Mouse (Mus musculus): ENCODE measurements at regions not wholly inside any gene's neighbourhood (a gene's known extent, or its start where the extent isn't known, plus 50 kb on each side); places are given as distances from the start of the nearest gene placed in this dataset.

GRCm38 (mm10) chr5:90164434-90164833 is 59.4 kb downstream of the Cox18 start:
- TF ChIP-seq CTCF (IDR thresholded peaks at IDR 0.05; ENCODE audit: insufficient read depth, low read length) (no peak), POLR2A (IDR thresholded peaks at IDR 0.05; ENCODE audit: borderline replicate concordance, extremely low read depth, low read depth, low read length) (no peak)
- no peak for DNase-seq
- no peaks in the 10 kb centered on the region; the same call in 1 of the 2 replicates for H3K4me1 ChIP-seq (ENCODE audit: control insufficient read depth, insufficient read depth, low read length)
- WGBS: 64% methylated on average over 8 of the region's 8 CpGs
- no peak overlapping the region for H3K4me3 ChIP-seq (replicated peaks; ENCODE audit: extremely low read depth, low read depth, low read length)

GRCm38 (mm10) chr5:90163033-90163859 is 60.6 kb downstream of the Cox18 start:
- no peak for DNase-seq
- H3K4me3 ChIP-seq (replicated peaks; ENCODE audit: extremely low read depth, low read depth, low read length): no peak overlapping the region
- WGBS: 53% methylated on average over 18 of the region's 18 CpGs
- no peaks in the 10 kb centered on the region; the same call in 1 of the 2 replicates for H3K4me1 ChIP-seq (ENCODE audit: control insufficient read depth, insufficient read depth, low read length)
- TF ChIP-seq CTCF (IDR thresholded peaks at IDR 0.05; ENCODE audit: insufficient read depth, low read length) (no peak), POLR2A (IDR thresholded peaks at IDR 0.05; ENCODE audit: borderline replicate concordance, extremely low read depth, low read depth, low read length) (no peak)

- DNase-seq: no peak
- WGBS: 62% methylated on average over 4 of the region's 4 CpGs
These were observed 63.5 kb downstream of the Cox18 start for GRCm38 (mm10) chr5:90160281-90160680.

GRCm38 (mm10) chr5:90156522-90156921 is 67.3 kb downstream of the Cox18 start:
- Histone ChIP-seq H3K4me1 (ENCODE audit: control insufficient read depth, insufficient read depth, low read length) (no peaks in the 10 kb centered on the region), H3K4me3 (replicated peaks; ENCODE audit: extremely low read depth, low read depth, low read length) (no peak overlapping the region)
- no peak for DNase-seq
- WGBS: 87% methylated on average over 4 of the region's 4 CpGs
- no peak for TF ChIP-seq POLR2A (IDR thresholded peaks at IDR 0.05; ENCODE audit: borderline replicate concordance, extremely low read depth, low read depth, low read length)
- TF ChIP-seq CTCF (IDR thresholded peaks at IDR 0.05; ENCODE audit: insufficient read depth, low read length): no peak

More at GRCm38 (mm10) chr5:90160281-90160680, 63.5 kb downstream of the Cox18 start:
- Histone ChIP-seq H3K4me1 (ENCODE audit: control insufficient read depth, insufficient read depth, low read length) (no peaks in the 10 kb centered on the region; the same call in 1 of the 2 replicates), H3K4me3 (replicated peaks; ENCODE audit: extremely low read depth, low read depth, low read length) (no peak overlapping the region)
- TF ChIP-seq CTCF (IDR thresholded peaks at IDR 0.05; ENCODE audit: insufficient read depth, low read length) (no peak), POLR2A (IDR thresholded peaks at IDR 0.05; ENCODE audit: borderline replicate concordance, extremely low read depth, low read depth, low read length) (no peak)

- TF ChIP-seq CTCF (IDR thresholded peaks at IDR 0.05; ENCODE audit: insufficient read depth, low read length) (no peak), POLR2A (IDR thresholded peaks at IDR 0.05; ENCODE audit: borderline replicate concordance, extremely low read depth, low read depth, low read length) (no peak)
- no peak for DNase-seq
- WGBS: 52% methylated on average over 22 of the region's 22 CpGs
These were observed 73.9 kb downstream of the Cox18 start for GRCm38 (mm10) chr5:90149611-90150532.

GRCm38 (mm10) chr5:90135971-90136370 is 87.8 kb downstream of the Cox18 start:
- DNase-seq: no peak
- H3K4me1 ChIP-seq (ENCODE audit: control insufficient read depth, insufficient read depth, low read length): no peaks in the 10 kb centered on the region
- TF ChIP-seq CTCF (IDR thresholded peaks at IDR 0.05; ENCODE audit: insufficient read depth, low read length) (no peak), POLR2A (IDR thresholded peaks at IDR 0.05; ENCODE audit: borderline replicate concordance, extremely low read depth, low read depth, low read length) (no peak)
- WGBS: 51% methylated on average over 7 of the region's 7 CpGs
- no peak overlapping the region for H3K4me3 ChIP-seq (replicated peaks; ENCODE audit: extremely low read depth, low read depth, low read length)

More at GRCm38 (mm10) chr5:90149611-90150532, 73.9 kb downstream of the Cox18 start:
- Histone ChIP-seq H3K4me1 (ENCODE audit: control insufficient read depth, insufficient read depth, low read length) (no peaks in the 10 kb centered on the region), H3K4me3 (replicated peaks; ENCODE audit: extremely low read depth, low read depth, low read length) (no peak overlapping the region)

GRCm38 (mm10) chr5:90107036-90107435 is 116.8 kb downstream of the Cox18 start:
- WGBS: 67% methylated on average over 1 of the region's 1 CpGs
- no peak for TF ChIP-seq POLR2A (IDR thresholded peaks at IDR 0.05; ENCODE audit: borderline replicate concordance, extremely low read depth, low read depth, low read length)
- no peak for DNase-seq
- no peak overlapping the region for H3K4me3 ChIP-seq (replicated peaks; ENCODE audit: extremely low read depth, low read depth, low read length)
- H3K4me1 ChIP-seq (ENCODE audit: control insufficient read depth, insufficient read depth, low read length): no peaks in the 10 kb centered on the region

- H3K4me1 ChIP-seq (ENCODE audit: control insufficient read depth, insufficient read depth, low read length): no peaks in the 10 kb centered on the region
- H3K4me3 ChIP-seq (replicated peaks; ENCODE audit: extremely low read depth, low read depth, low read length): no peak overlapping the region
- no peak for TF ChIP-seq POLR2A (IDR thresholded peaks at IDR 0.05; ENCODE audit: borderline replicate concordance, extremely low read depth, low read depth, low read length)
- no peak for TF ChIP-seq CTCF (IDR thresholded peaks at IDR 0.05; ENCODE audit: insufficient read depth, low read length)
- 46% methylated on average over 7 of the region's 7 CpGs for WGBS
- no peak for DNase-seq
These were observed 119.1 kb downstream of the Cox18 start for GRCm38 (mm10) chr5:90104672-90105071.

- Histone ChIP-seq H3K4me3 (replicated peaks; ENCODE audit: extremely low read depth, low read depth, low read length) (no peak overlapping the region), H3K4me1 (ENCODE audit: control insufficient read depth, insufficient read depth, low read length) (no peaks in the 10 kb centered on the region)
- 83% methylated on average over 7 of the region's 7 CpGs for WGBS
- TF ChIP-seq POLR2A (IDR thresholded peaks at IDR 0.05; ENCODE audit: borderline replicate concordance, extremely low read depth, low read depth, low read length) (no peak), CTCF (IDR thresholded peaks at IDR 0.05; ENCODE audit: insufficient read depth, low read length) (no peak)
- no peak for DNase-seq
These were observed 135.3 kb downstream of the Cox18 start for GRCm38 (mm10) chr5:90088541-90088940.
